ENCODE assay signal across 22 mouse cellular contexts in genomic region chr15:99940426-99940825, GRCm38 (mm10). TPM values are rescaled to one million over a fixed set of nuclear protein-coding genes. Genes with fewer than 3 reads are reported as not detected.
DNase-seq lines count a peak whose midpoint lies in the region; ATAC-seq and TF ChIP-seq lines count a peak whose summit lies in the region.
"Had no signal": no experiment of that assay in that cellular context is flagged by ENCODE, and none has a peak within 500 bp of the region (broad histone marks: within the 10 kb centered on the region; RNA-seq: fewer than 3 reads in every experiment).

No protein-coding gene starts in this region.

- no peaks in the 10 kb centered on the region for H3K27me3 ChIP-seq in embryonic facial prominence, embryonic 14.5 days (replicated peaks; ENCODE audit: control insufficient read depth, insufficient read depth, low read length)
- no peaks in the 10 kb centered on the region for H3K27me3 ChIP-seq in embryonic facial prominence, embryonic 10.5 days (replicated peaks; ENCODE audit: low read depth, poor library complexity, severe bottlenecking)
- no peaks in the 10 kb centered on the region for H3K27me3 ChIP-seq in limb, embryonic 12.5 days
- no peaks in the 10 kb centered on the region for H3K27me3 ChIP-seq in limb, embryonic 10.5 days (ENCODE audit: low read depth, poor library complexity, severe bottlenecking)
- H3K27me3 ChIP-seq: embryonic facial prominence, embryonic 13.5 days; heart, embryonic 12.5 days; hindbrain, embryonic 15.5 days; liver, embryonic 13.5 days; stomach, embryonic 15.5 days had no signal

- H3K36me3 ChIP-seq in embryonic facial prominence, embryonic 14.5 days (ENCODE audit: control insufficient read depth, insufficient read depth, low read length) = no peaks in the 10 kb centered on the region
- H3K36me3 ChIP-seq in embryonic facial prominence, embryonic 10.5 days (replicated peaks) = peaks cover 5% of the 10 kb centered on the region; the same call in 1 of the 2 replicates
- H3K36me3 ChIP-seq in limb, embryonic 12.5 days = no peaks in the 10 kb centered on the region
- H3K36me3 ChIP-seq in limb, embryonic 10.5 days = peaks cover 3% of the 10 kb centered on the region; the same call in 1 of the 2 replicates
- H3K36me3 ChIP-seq: embryonic facial prominence, embryonic 13.5 days; heart, embryonic 12.5 days; hindbrain, embryonic 15.5 days; liver, embryonic 13.5 days; stomach, embryonic 15.5 days had no signal

- WGBS in embryonic facial prominence, embryonic 14.5 days = 45% methylated on average over 2 of the region's 2 CpGs
- WGBS in embryonic facial prominence, embryonic 10.5 days = 47% methylated on average over 2 of the region's 2 CpGs
- WGBS in limb, embryonic 12.5 days = 56% methylated on average over 2 of the region's 2 CpGs
- 53% methylated on average over 2 of the region's 2 CpGs for WGBS in limb, embryonic 10.5 days

- TF ChIP-seq CTCF in brain, embryonic 14.5 days (IDR thresholded peaks at IDR 0.05; ENCODE audit: borderline replicate concordance, extremely low read depth, insufficient read depth, insufficient read length) = no peak

- no peak for ATAC-seq in embryonic facial prominence, embryonic 14.5 days (ENCODE audit: low read depth)
- ATAC-seq in limb, embryonic 12.5 days (ENCODE audit: insufficient number of reproducible peaks, insufficient read depth, low FRiP score, low TSS enrichment, low read depth) = no peak
- no peak for ATAC-seq in monocyte, adult 5-6 weeks (replicated peaks; ENCODE audit: insufficient number of reproducible peaks, low FRiP score, low TSS enrichment, poor library complexity, severe bottlenecking)

- H3K27ac ChIP-seq in embryonic facial prominence, embryonic 14.5 days (replicated peaks; ENCODE audit: low read depth, low read length) = peak overlapping the region; percentile 7; the same call in 1 of the 2 replicates
- H3K27ac ChIP-seq in embryonic facial prominence, embryonic 10.5 days (replicated peaks) = no peak overlapping the region
- 0 out of 2 replicates have a peak overlapping the region, but pooled peaks have one; percentile 42 for H3K27ac ChIP-seq in limb, embryonic 12.5 days
- H3K27ac ChIP-seq in limb, embryonic 10.5 days = no peak overlapping the region
- H3K27ac ChIP-seq: liver, embryonic 13.5 days; stomach, embryonic 15.5 days had no signal

- no peak for TF ChIP-seq POLR2A in brain, embryonic 14.5 days (IDR thresholded peaks at IDR 0.05; ENCODE audit: borderline replicate concordance, extremely low read depth, insufficient read depth, insufficient read length, poor library complexity, severe bottlenecking)

- H3K4me2 ChIP-seq in embryonic facial prominence, embryonic 14.5 days (ENCODE audit: low read depth, low read length) = no peak overlapping the region
- H3K4me2 ChIP-seq in limb, embryonic 12.5 days = no peak overlapping the region
- H3K4me2 ChIP-seq: embryonic facial prominence, embryonic 13.5 days; heart, embryonic 12.5 days; hindbrain, embryonic 15.5 days; liver, embryonic 13.5 days; stomach, embryonic 15.5 days had no signal

- H3K4me1 ChIP-seq in embryonic facial prominence, embryonic 14.5 days (ENCODE audit: control insufficient read depth, insufficient read depth, low read length) = no peaks in the 10 kb centered on the region
- 0 out of 2 replicates have a peak, but pooled peaks cover 10% of the 10 kb centered on the region for H3K4me1 ChIP-seq in embryonic facial prominence, embryonic 10.5 days
- H3K4me1 ChIP-seq in limb, embryonic 12.5 days (replicated peaks) = no peaks in the 10 kb centered on the region
- H3K4me1 ChIP-seq in limb, embryonic 10.5 days = no peaks in the 10 kb centered on the region
- H3K4me1 ChIP-seq: heart, embryonic 12.5 days; hindbrain, embryonic 15.5 days; liver, embryonic 13.5 days; stomach, embryonic 15.5 days had no signal

- no peaks in the 10 kb centered on the region for H3K9me3 ChIP-seq in embryonic facial prominence, embryonic 14.5 days (ENCODE audit: control insufficient read depth, low read length)
- H3K9me3 ChIP-seq in embryonic facial prominence, embryonic 10.5 days = peaks cover 9% of the 10 kb centered on the region
- peaks cover 6% of the 10 kb centered on the region; the same call in 1 of the 2 replicates for H3K9me3 ChIP-seq in limb, embryonic 12.5 days
- H3K9me3 ChIP-seq in limb, embryonic 10.5 days (replicated peaks) = 0 out of 2 replicates have a peak, but pooled peaks cover 3% of the 10 kb centered on the region
- H3K9me3 ChIP-seq: hindbrain, embryonic 15.5 days; stomach, embryonic 15.5 days had no signal

- DNase-seq in embryonic facial prominence, embryonic 14.5 days (ENCODE audit: low spot score) = peak; percentile 16
- DNase-seq in embryonic facial prominence, embryonic 10.5 days (ENCODE audit: low spot score) = no peak
- no peak for DNase-seq in limb, embryonic 10.5 days (ENCODE audit: low spot score)
- peak; percentile 13 for DNase-seq in ES-CJ7 (ENCODE audit: low read depth, low spot score)
- peak; percentile 50 for DNase-seq in brain, embryonic 14.5 days (ENCODE audit: low read depth)
- DNase-seq in gastrocnemius, postnatal 10 days = no peak
- DNase-seq: cerebellum, adult 11-12 months; kidney, adult 11 months; liver, embryonic 13.5 days; lung, postnatal 36 days; right cerebral cortex, adult 18-20 months; spleen, adult 18-20 months had no signal

- H3K9ac ChIP-seq in embryonic facial prominence, embryonic 14.5 days (ENCODE audit: low read depth, low read length) = no peak overlapping the region
- no peak overlapping the region for H3K9ac ChIP-seq in limb, embryonic 12.5 days (replicated peaks)
- H3K9ac ChIP-seq: embryonic facial prominence, embryonic 13.5 days; heart, embryonic 12.5 days; hindbrain, embryonic 15.5 days; liver, embryonic 13.5 days; stomach, embryonic 15.5 days had no signal

- no peak overlapping the region for H3K4me3 ChIP-seq in embryonic facial prominence, embryonic 14.5 days (ENCODE audit: low read depth, low read length)
- no peak overlapping the region for H3K4me3 ChIP-seq in embryonic facial prominence, embryonic 10.5 days
- no peak overlapping the region for H3K4me3 ChIP-seq in limb, embryonic 12.5 days (replicated peaks)
- no peak overlapping the region for H3K4me3 ChIP-seq in limb, embryonic 10.5 days
- H3K4me3 ChIP-seq: embryonic facial prominence, embryonic 13.5 days; heart, embryonic 12.5 days; hindbrain, embryonic 15.5 days; liver, embryonic 13.5 days; stomach, embryonic 15.5 days had no signal

RNA-seq across cellular contexts. Expression of gene Fam186a, which starts 26.4 kb away (rescaled TPM):
- not detected in 2 replicates for polyA plus RNA-seq in embryonic facial prominence, embryonic 14.5 days (2014; fragmentation: Nextera tagmentation; extraction: Ambion mirVana)
- polyA plus RNA-seq in embryonic facial prominence, embryonic 10.5 days (2016; fragmentation: Nextera tagmentation; extraction: Ambion mirVana) = not detected in 2 replicates
- 0.03 TPM in 1 of 2 replicates, not detected in the other for polyA plus RNA-seq in limb, embryonic 12.5 days (2016; fragmentation: Nextera tagmentation; extraction: Ambion mirVana)
- not detected in 2 replicates for polyA plus RNA-seq in limb, embryonic 10.5 days (2016; fragmentation: Nextera tagmentation; extraction: Ambion mirVana)
- 0.01 and 0.03 TPM in 2 replicates for polyA plus RNA-seq in brain, embryonic 14.5 days (2012; rRNA removed)
- total RNA-seq in monocyte, adult 5-6 weeks (2017) = not detected in 3 replicates
- under 1 TPM; 0.05 to 0.18 TPM for total RNA-seq in gastrocnemius, postnatal 10 days (2021)
- total RNA-seq: left cerebral cortex, postnatal 14 days; neutrophil, adult 5-6 weeks had no signal
- polyA plus RNA-seq: heart, embryonic 12.5 days; hindbrain, embryonic 15.5 days; large intestine, adult 2 months; liver, embryonic 13.5 days; stomach, embryonic 15.5 days; thymus, postnatal 0 days had no signal

RNA-seq across cellular contexts. Expression of gene Larp4, which starts 29.4 kb away (rescaled TPM):
- polyA plus RNA-seq in embryonic facial prominence, embryonic 14.5 days (2014; fragmentation: Nextera tagmentation; extraction: Ambion mirVana) = 37.1 and 38.2 TPM in 2 replicates
- 38.0 and 40.7 TPM in 2 replicates for polyA plus RNA-seq in embryonic facial prominence, embryonic 10.5 days (2016; fragmentation: Nextera tagmentation; extraction: Ambion mirVana)
- polyA plus RNA-seq in limb, embryonic 12.5 days (2016; fragmentation: Nextera tagmentation; extraction: Ambion mirVana) = 29.5 and 34.8 TPM in 2 replicates
- 37.1 and 40.3 TPM in 2 replicates for polyA plus RNA-seq in limb, embryonic 10.5 days (2016; fragmentation: Nextera tagmentation; extraction: Ambion mirVana)
- 31.1 and 31.5 TPM in 2 replicates for polyA plus RNA-seq in brain, embryonic 14.5 days (2012; rRNA removed)
- total RNA-seq in monocyte, adult 5-6 weeks (2017) = 49.3 to 57.6 TPM (median 49.7 TPM) in 3 replicates
- 10 to 100 TPM; 39.6 to 43.7 TPM for total RNA-seq in gastrocnemius, postnatal 10 days (2021)

Comparison
In these comparisons a context has a peak if more than half of its experiments do, and no peak if none do; other contexts are left out.
1. DNase-seq: peak in embryonic facial prominence, embryonic 14.5 days (single experiment), ES-CJ7 (single experiment) and brain, embryonic 14.5 days (single experiment); none in embryonic facial prominence, embryonic 10.5 days (single experiment), limb, embryonic 10.5 days (single experiment) and gastrocnemius, postnatal 10 days (single experiment).
2. H3K27ac ChIP-seq: peak in embryonic facial prominence, embryonic 14.5 days (single experiment) and limb, embryonic 12.5 days (single experiment); none in embryonic facial prominence, embryonic 10.5 days (single experiment) and limb, embryonic 10.5 days (single experiment).